Mouse (Mus musculus) ZHBTc4 (cell line): Measurements from ENCODE around the gene Sorcs3.

Experiments used
- DNase-seq: peaks from one replicate; pipeline ENCODE4 v3.0.0-alpha.2; 2011; ENCODE audit warnings: low read depth, low spot score

Sorcs3 gene

GRCm38 (mm10) chr19:48523803-48524202 lies 318.0 kb downstream of the Sorcs3 start:
- no peak for DNase-seq

- no peak for DNase-seq
These were observed 318.8 kb downstream of the Sorcs3 start for GRCm38 (mm10) chr19:48524527-48525214.

GRCm38 (mm10) chr19:48533582-48533981 lies 327.8 kb downstream of the Sorcs3 start:
- no peak for DNase-seq

- no peak for DNase-seq
These were observed 338.5 kb downstream of the Sorcs3 start for GRCm38 (mm10) chr19:48544294-48544693.

GRCm38 (mm10) chr19:48545421-48546132 lies 339.8 kb downstream of the Sorcs3 start:
- no peak for DNase-seq

- DNase-seq, result no peak
These were observed 340.3 kb downstream of the Sorcs3 start for GRCm38 (mm10) chr19:48546133-48546448.

- DNase-seq, result no peak
These were observed 342.5 kb downstream of the Sorcs3 start for GRCm38 (mm10) chr19:48548143-48548881.

- no peak for DNase-seq
These were observed 353.6 kb downstream of the Sorcs3 start for GRCm38 (mm10) chr19:48559432-48559831.

GRCm38 (mm10) chr19:48575736-48576135 lies 369.9 kb downstream of the Sorcs3 start:
- DNase-seq, result no peak

GRCm38 (mm10) chr19:48577169-48577568 lies 371.3 kb downstream of the Sorcs3 start:
- DNase-seq, result no peak

- DNase-seq, result no peak
These were observed 379.2 kb downstream of the Sorcs3 start for GRCm38 (mm10) chr19:48584938-48585560.

GRCm38 (mm10) chr19:48616951-48617350 lies 411.1 kb downstream of the Sorcs3 start:
- no peak for DNase-seq

GRCm38 (mm10) chr19:48630671-48631327 lies 425.0 kb downstream of the Sorcs3 start:
- peak; percentile 38 for DNase-seq

- no peak for DNase-seq
These were observed 436.7 kb downstream of the Sorcs3 start for GRCm38 (mm10) chr19:48642566-48642965.

- peak; percentile 81 for DNase-seq
These were observed 444.1 kb downstream of the Sorcs3 start for GRCm38 (mm10) chr19:48649941-48650340.

- DNase-seq, result peak; percentile 9
These were observed 445.8 kb downstream of the Sorcs3 start for GRCm38 (mm10) chr19:48651617-48652016.

GRCm38 (mm10) chr19:48660201-48660600 lies 454.4 kb downstream of the Sorcs3 start:
- DNase-seq, result no peak

- no peak for DNase-seq
These were observed 474.1 kb downstream of the Sorcs3 start for GRCm38 (mm10) chr19:48679896-48680295.

- DNase-seq, result no peak
These were observed 476.7 kb downstream of the Sorcs3 start for GRCm38 (mm10) chr19:48682485-48682884.

GRCm38 (mm10) chr19:48686369-48686768 lies 480.5 kb downstream of the Sorcs3 start:
- DNase-seq, result no peak

GRCm38 (mm10) chr19:48700111-48700658 lies 494.4 kb downstream of the Sorcs3 start:
- no peak for DNase-seq
